ENCODE assay signal across 16 mouse cellular contexts in the genomic region with DNA sequence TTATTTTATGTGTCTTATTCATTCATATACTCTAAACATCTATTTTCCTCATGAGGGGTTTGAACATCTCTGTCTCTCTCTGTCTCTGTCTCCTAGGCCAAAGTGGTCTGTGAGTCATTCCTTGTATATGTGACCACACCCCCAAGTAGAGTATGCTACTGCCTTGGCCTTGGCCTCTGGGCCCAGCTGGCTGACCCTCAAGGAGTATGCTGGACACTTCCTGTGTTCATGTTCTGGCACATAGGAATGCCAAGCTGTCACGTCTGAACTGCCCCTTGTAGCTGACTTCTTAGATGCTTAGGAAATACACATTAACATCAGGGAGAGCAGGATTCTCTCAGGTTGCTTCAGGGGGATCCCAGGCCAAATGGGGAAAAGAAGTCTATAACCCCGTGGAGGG. TPM values are rescaled to one million over a fixed set of nuclear protein-coding genes. Genes with fewer than 3 reads are reported as not detected.
DNase-seq lines count a peak whose midpoint lies in the region; ATAC-seq and TF ChIP-seq lines count a peak whose summit lies in the region.
"Had no signal": no experiment of that assay in that cellular context is flagged by ENCODE, and none has a peak within 500 bp of the region (broad histone marks: within the 10 kb centered on the region; RNA-seq: fewer than 3 reads in every experiment).

No protein-coding gene starts in this region.

- WGBS in heart, postnatal 0 days: 49% methylated on average over 2 of the region's 2 CpGs
- WGBS in heart, embryonic 12.5 days: 73% methylated on average over 2 of the region's 2 CpGs

- no peak for TF ChIP-seq CTCF in heart, postnatal 0 days (IDR thresholded peaks at IDR 0.05; ENCODE audit: low read depth)

- TF ChIP-seq EP300 in heart, postnatal 0 days (IDR thresholded peaks at IDR 0.05; ENCODE audit: low read depth): no peak

- H3K9ac ChIP-seq in heart, postnatal 0 days (replicated peaks; ENCODE audit: low read depth, low read length): no peak overlapping the region
- H3K9ac ChIP-seq in heart, embryonic 12.5 days: no peak overlapping the region
- H3K9ac ChIP-seq: embryonic facial prominence, embryonic 15.5 days; heart, embryonic 15.5 days; hindbrain, embryonic 13.5 days; liver, embryonic 12.5 days; midbrain, embryonic 15.5 days had no signal

- H3K9me3 ChIP-seq in heart, postnatal 0 days (replicated peaks; ENCODE audit: control insufficient read depth, low read length): no peaks in the 10 kb centered on the region
- no peaks in the 10 kb centered on the region for H3K9me3 ChIP-seq in heart, embryonic 12.5 days (replicated peaks)
- H3K9me3 ChIP-seq: embryonic facial prominence, embryonic 15.5 days; heart, embryonic 15.5 days; hindbrain, embryonic 13.5 days; liver, embryonic 12.5 days; midbrain, embryonic 15.5 days had no signal

- H3K27ac ChIP-seq in heart, postnatal 0 days (ENCODE audit: low read depth): peak overlapping the region; percentile 55
- H3K27ac ChIP-seq in heart, embryonic 12.5 days (ENCODE audit: poor library complexity, severe bottlenecking): no peak overlapping the region
- H3K27ac ChIP-seq: embryonic facial prominence, embryonic 15.5 days; heart, embryonic 15.5 days; hindbrain, embryonic 13.5 days; liver, embryonic 12.5 days; midbrain, embryonic 15.5 days had no signal

- H3K4me3 ChIP-seq in heart, postnatal 0 days (ENCODE audit: low read depth, low read length): no peak overlapping the region
- H3K4me3 ChIP-seq in heart, embryonic 12.5 days: no peak overlapping the region
- H3K4me3 ChIP-seq: embryonic facial prominence, embryonic 15.5 days; heart, embryonic 15.5 days; hindbrain, embryonic 13.5 days; liver, embryonic 12.5 days; midbrain, embryonic 15.5 days had no signal

- H3K27me3 ChIP-seq in heart, postnatal 0 days (ENCODE audit: control insufficient read depth, insufficient read depth, low read length): no peaks in the 10 kb centered on the region
- no peaks in the 10 kb centered on the region for H3K27me3 ChIP-seq in heart, embryonic 12.5 days (replicated peaks)
- H3K27me3 ChIP-seq: embryonic facial prominence, embryonic 15.5 days; heart, embryonic 15.5 days; hindbrain, embryonic 13.5 days; liver, embryonic 12.5 days; midbrain, embryonic 15.5 days had no signal

- H3K4me1 ChIP-seq in heart, postnatal 0 days (ENCODE audit: control insufficient read depth, insufficient read depth): no peaks in the 10 kb centered on the region
- peaks cover 6% of the 10 kb centered on the region; the same call in 1 of the 2 replicates for H3K4me1 ChIP-seq in heart, embryonic 12.5 days (replicated peaks)
- H3K4me1 ChIP-seq: heart, embryonic 15.5 days; hindbrain, embryonic 13.5 days; liver, embryonic 12.5 days; midbrain, embryonic 15.5 days had no signal

- H3K36me3 ChIP-seq in heart, postnatal 0 days (replicated peaks; ENCODE audit: control insufficient read depth, insufficient read depth, low read length): peaks cover 37% of the 10 kb centered on the region
- H3K36me3 ChIP-seq in heart, embryonic 12.5 days: peaks cover 40% of the 10 kb centered on the region

- 0 out of 2 replicates have a peak, but pooled peaks have one; percentile 27 for ATAC-seq in heart, postnatal 0 days (ENCODE audit: insufficient read depth, low read depth)
- ATAC-seq in heart, embryonic 12.5 days (ENCODE audit: insufficient number of reproducible peaks, low FRiP score): no peak
- ATAC-seq in cerebellum, adult (ENCODE audit: insufficient number of reproducible peaks, low FRiP score, low TSS enrichment): no peak
- ATAC-seq: CD4-positive, CD25-positive, alpha-beta regulatory T cell, adult 4 months; liver, embryonic 12.5 days; midbrain, embryonic 15.5 days had no signal

- no peak overlapping the region for H3K4me2 ChIP-seq in heart, postnatal 0 days (ENCODE audit: low read depth, low read length)
- no peak overlapping the region for H3K4me2 ChIP-seq in heart, embryonic 12.5 days
- H3K4me2 ChIP-seq: embryonic facial prominence, embryonic 15.5 days; heart, embryonic 15.5 days; hindbrain, embryonic 13.5 days; liver, embryonic 12.5 days; midbrain, embryonic 15.5 days had no signal

- DNase-seq in heart, postnatal 0 days (ENCODE audit: low spot score): no peak
- peak; percentile 43 for DNase-seq in NIH3T3 (ENCODE audit: low read depth)
- peak; percentile 56 for DNase-seq in kidney, postnatal 14 days
- peak; percentile 18 for DNase-seq in lung, postnatal 14 days
- DNase-seq in thymus, postnatal 4 days: no peak
- DNase-seq: cerebellum, adult 18-20 months; layer of hippocampus, postnatal 36 days; thymus, adult 18-20 months had no signal

RNA-seq across cellular contexts. Expression of gene Rflnb, which starts 52.7 kb away (rescaled TPM):
- 15.6 and 16.4 TPM in 2 replicates for total RNA-seq in heart, postnatal 0 days (2014; rRNA removed; ENCODE audit: low replicate concordance)
- polyA plus RNA-seq in heart, postnatal 0 days (2015; fragmentation: Nextera tagmentation; extraction: Ambion mirVana): 22.9 and 24.1 TPM in 2 replicates
- 10.3 and 11.8 TPM in 2 replicates for polyA plus RNA-seq in heart, embryonic 12.5 days (2016; fragmentation: Nextera tagmentation; extraction: Ambion mirVana)

Comparison
In these comparisons a context has a peak if more than half of its experiments do, and no peak if none do; other contexts are left out.
1. DNase-seq: peak in NIH3T3 (single experiment), kidney, postnatal 14 days (single experiment) and lung, postnatal 14 days (single experiment); none in heart, postnatal 0 days (single experiment) and thymus, postnatal 4 days (single experiment).